Mouse (Mus musculus): ENCODE results near the gene Pygl.
"Not testable (repeated sequence)": the region's sequence is repeated elsewhere in the genome, so short reads cannot be mapped to it uniquely, and the experiment has no call there.

Pygl gene

GRCm38 (mm10) chr12:70157292-70158066 is 73.8 kb downstream of the Pygl start:
- DNase-seq (ENCODE audit: low spot score in 2 of 2) = no peak

- no peak for DNase-seq (ENCODE audit: low spot score in 2 of 2)
These were observed 75.1 kb downstream of the Pygl start for GRCm38 (mm10) chr12:70156222-70156621.

DNA sequence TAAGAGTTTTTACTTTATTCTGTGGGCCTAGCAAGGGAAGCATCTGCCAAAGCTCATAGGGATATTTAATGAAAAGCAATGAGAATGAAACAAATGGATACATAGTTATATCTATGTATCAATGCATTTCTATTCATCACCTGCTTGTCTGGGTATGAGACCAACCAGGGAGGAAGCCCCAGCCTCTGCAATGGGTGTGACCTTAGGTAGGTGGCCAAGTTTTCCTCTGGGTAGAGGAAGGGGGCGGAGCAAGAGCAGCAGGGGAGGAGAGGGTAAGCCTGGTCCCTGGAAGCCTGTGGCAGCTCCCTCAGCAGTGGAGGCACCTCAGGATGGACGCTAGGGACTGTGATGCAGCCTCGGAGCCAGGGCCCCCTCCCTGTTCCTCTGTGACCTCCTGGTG is 77.4 kb downstream of the Pygl start, which contains the start of gene Abhd12b:
TSS of gene Abhd12b (plus strand) at position 301 of the 400 bp plus-strand sequence.
- no peak for DNase-seq (ENCODE audit: low spot score in 2 of 2)

- no peak for DNase-seq (ENCODE audit: low spot score in 2 of 2)
These were observed 82.5 kb downstream of the Pygl start for GRCm38 (mm10) chr12:70148631-70149265.

DNA sequence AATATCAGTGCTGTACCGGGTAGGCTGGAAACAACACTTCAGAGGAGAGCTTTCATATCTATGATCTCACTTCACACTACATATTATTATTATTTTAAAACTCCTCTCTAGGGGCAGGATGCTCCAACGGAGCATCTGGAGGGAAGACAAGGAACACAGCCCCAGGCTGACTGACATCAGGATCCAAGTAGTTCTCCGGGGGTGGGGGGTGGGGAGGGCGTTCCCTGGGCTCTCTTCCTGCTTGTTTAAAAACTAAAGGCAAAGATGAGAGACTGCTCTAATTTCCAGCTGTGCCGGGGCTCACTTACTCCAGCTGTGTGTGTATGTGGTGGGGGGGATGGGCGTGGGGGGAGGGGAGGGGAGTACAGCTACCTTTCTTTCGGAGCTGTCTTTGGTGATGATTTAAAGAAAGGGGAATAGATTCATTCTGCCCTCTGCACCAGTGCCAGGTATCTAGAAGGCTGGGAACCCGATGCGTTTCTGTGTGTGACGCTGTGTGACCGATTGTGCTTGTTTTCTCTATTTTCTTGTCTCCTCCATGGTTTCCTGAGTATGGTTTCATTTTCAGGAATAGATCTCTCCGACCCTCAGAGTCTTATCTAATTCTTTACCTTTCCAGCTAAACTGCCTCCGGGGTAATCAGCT is 83.2 kb downstream of the Pygl start:
- no peak for DNase-seq (ENCODE audit: low spot score in 2 of 2)

- DNase-seq (ENCODE audit: low spot score in 2 of 2) = no peak
These were observed 85.7 kb downstream of the Pygl start for GRCm38 (mm10) chr12:70145586-70145985.

DNA sequence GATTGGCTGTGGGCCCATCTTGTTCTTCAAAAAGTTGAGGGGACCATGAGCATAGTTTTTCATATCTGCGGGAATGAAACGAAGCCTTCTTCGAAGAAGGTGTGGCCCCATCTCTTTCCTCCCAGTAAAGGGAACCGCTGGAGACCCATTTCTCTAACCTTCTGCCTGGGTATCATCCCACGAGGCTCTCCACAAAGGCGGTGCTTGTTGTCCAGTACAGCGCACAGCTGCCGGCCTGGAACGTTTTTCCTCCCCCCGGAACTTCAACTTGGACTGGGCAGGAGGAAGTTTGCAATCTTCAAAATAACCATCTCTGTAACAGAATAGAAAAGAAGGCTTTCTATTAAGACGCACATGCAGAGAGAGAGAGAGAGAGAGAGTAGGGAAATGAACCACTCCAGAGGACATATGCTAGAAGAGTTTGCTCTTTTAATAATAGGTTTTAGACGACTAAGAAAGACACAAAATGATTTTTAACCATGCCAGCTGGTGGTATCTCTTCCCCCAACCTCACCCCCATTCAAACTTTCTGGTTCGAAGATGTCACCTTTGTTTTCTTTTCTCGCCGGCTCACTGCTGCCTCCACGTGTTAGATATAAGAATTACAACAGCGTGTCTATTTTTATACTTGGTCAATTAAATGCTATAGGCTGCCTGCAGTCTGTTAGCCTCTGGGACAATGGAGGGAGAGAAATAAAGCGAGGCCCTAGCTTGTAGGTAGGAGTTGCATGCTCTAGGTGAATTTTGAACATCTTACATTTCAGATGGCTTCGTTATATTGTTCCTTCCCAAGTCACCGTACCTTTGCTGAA is 86.4 kb downstream of the Pygl start:
- no peak for DNase-seq (ENCODE audit: low spot score in 2 of 2)

DNA sequence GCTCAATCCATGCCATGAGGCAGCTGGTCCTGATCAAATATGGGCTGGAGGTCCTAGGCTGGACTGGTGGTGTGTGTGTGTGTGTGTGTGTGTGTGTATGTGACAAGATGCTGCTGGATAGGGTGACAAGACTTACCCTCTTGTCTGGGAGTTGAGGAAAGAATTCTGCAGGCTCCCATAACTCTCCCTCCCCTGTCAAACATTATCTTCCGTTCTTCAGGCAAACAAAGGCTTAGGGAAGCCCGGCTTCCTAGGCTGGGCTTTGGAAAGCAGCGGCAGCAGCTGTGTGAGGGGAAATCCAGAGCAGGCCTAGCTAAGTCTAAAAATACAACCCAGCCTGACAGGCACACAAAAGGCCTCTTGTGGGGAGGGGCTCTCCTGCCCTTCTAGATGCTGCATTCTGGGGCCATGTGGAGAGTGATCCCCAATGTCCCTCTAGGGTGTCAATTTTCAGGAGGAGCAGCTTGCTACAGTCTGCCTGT is 87.1 kb downstream of the Pygl start:
- DNase-seq (ENCODE audit: low spot score in 2 of 2) = not testable (repeated sequence)

DNA sequence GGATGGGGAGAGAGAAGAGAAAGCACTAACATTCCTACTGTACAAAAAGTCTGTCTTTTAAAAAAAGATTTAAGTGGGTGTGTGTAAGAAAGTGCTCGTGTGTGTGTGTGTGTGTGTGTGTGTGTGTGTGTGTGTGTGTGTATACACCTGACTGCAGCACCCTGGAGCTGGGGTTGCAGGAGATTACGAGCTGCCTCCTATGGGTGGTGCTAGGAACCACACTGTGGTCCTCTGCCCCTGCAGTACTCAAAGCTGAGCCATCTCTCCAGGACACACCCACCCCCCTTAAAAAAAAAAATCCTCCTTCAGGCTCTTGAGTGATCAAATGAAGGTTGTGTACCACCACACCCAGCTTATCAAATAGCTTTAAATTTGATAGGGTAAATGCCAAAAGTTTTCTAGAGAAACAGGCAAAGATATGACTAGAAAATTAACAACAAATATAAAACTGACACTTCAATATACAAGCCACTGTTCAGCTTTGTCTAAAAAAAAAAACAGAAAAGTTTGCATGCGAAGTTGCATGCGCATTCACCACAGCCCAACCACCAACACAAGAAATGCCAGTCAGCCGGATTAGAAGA is 90.2 kb downstream of the Pygl start:
- no peak for DNase-seq (ENCODE audit: low spot score in 2 of 2)

All from frontal cortex, postnatal 10 days (tissue).